Mouse (Mus musculus): ENCODE results near the gene Apobec2.

GRCm38 (mm10) chr17:48389442-48389841 lies 43.3 kb downstream of the Apobec2 start:
- TF ChIP-seq CTCF (IDR thresholded peaks at IDR 0.05) (no peak), EP300 (IDR thresholded peaks at IDR 0.05) (no peak)
